Mouse (Mus musculus) kidney, postnatal 0 days (tissue): ENCODE results near the gene Hmbs. TPM values are rescaled to one million over a fixed set of nuclear protein-coding genes. Genes with fewer than 3 reads are reported as not detected.
A peak's percentile ranks its signal among the peaks of the same experiment; 100 is the strongest.
"Not testable (repeated sequence)": the region's sequence is repeated elsewhere in the genome, so short reads cannot be mapped to it uniquely, and the experiment has no call there.

Source experiments
- ATAC-seq: fragments of 200-750 bp; cut with Nextera tagmentation; replicated peaks from 2 replicates; pipeline ENCODE4 v1.8.0; 2017; ENCODE audit warnings: low read depth, moderate number of reproducible peaks, moderate TSS enrichment, moderate library complexity; ENCODE audit not compliant: low FRiP score
- DNase-seq: peaks from one replicate; pipeline ENCODE4 v3.0.0-alpha.2; 2016; ENCODE audit warnings: low spot score
- H3K27ac ChIP-seq: fragments of 300-500 bp; sonication (generic); 2 replicates; pipeline ENCODE4 v1.5.1; 2014; ENCODE audit warnings: mild to moderate bottlenecking
- H3K27me3 ChIP-seq: fragments of 300-500 bp; sonication (generic); 2 replicates; pipeline ENCODE4 v1.6.1; 2014; ENCODE audit warnings: low read length, mixed read lengths; ENCODE audit not compliant: insufficient read depth
- H3K36me3 ChIP-seq: fragments of 300-500 bp; sonication (generic); 2 replicates; pipeline ENCODE4 v1.6.1; 2014; ENCODE audit warnings: low read length, mixed read lengths; ENCODE audit not compliant: insufficient read depth
- H3K4me1 ChIP-seq: fragments of 300-500 bp; sonication (generic); replicated peaks from 2 replicates; pipeline ENCODE4 v1.6.1; 2014; ENCODE audit warnings: antibody characterized with exemption, low read length, mixed read lengths; ENCODE audit not compliant: insufficient read depth
- H3K4me2 ChIP-seq: fragments of 300-500 bp; sonication (generic); 2 replicates; pipeline ENCODE4 v1.6.1; 2014; ENCODE audit warnings: mild to moderate bottlenecking, low read length, moderate library complexity, mixed read lengths
- H3K4me3 ChIP-seq: fragments of 300-500 bp; sonication (generic); replicated peaks from 2 replicates; pipeline ENCODE4 v1.5.1; 2014; ENCODE audit warnings: low read depth, low read length
- H3K9ac ChIP-seq: fragments of 300-500 bp; sonication (generic); 2 replicates; pipeline ENCODE4 v1.6.1; 2014; ENCODE audit warnings: low read depth, low read length
- H3K9me3 ChIP-seq: fragments of 300-500 bp; sonication (generic); replicated peaks from 2 replicates; pipeline ENCODE4 v1.6.1; 2016; ENCODE audit warnings: low read length, inconsistent platforms, mixed read lengths
- CTCF ChIP-seq: IDR thresholded peaks from 2 replicates; pipeline ENCODE4 v1.5.1; 2016; ENCODE audit warnings: antibody characterized with exemption, low read depth, mild to moderate bottlenecking, moderate library complexity
- WGBS: fragments of 180-500 bp; shearing (Covaris S2); extraction: QIAGEN DNeasy Blood & Tissue Kit; methylation state at CpG from one replicate; pipeline ENCODE4 v1.1.7; 2014; 5-methylcytosine and 5-hydroxymethylcytosine counted together
- polyA plus RNA-seq: library from polyadenylated mRNA; unstranded; fragments of >200 nt; fragmentation: Nextera tagmentation; extraction: Ambion mirVana; gene quantifications from 2 replicates; pipeline ENCODE4 v1.2.1, GENCODE M21; 2015

Hmbs gene
- polyA plus RNA-seq, 1 experiment from 2014 or later: 88.2 TPM

DNA sequence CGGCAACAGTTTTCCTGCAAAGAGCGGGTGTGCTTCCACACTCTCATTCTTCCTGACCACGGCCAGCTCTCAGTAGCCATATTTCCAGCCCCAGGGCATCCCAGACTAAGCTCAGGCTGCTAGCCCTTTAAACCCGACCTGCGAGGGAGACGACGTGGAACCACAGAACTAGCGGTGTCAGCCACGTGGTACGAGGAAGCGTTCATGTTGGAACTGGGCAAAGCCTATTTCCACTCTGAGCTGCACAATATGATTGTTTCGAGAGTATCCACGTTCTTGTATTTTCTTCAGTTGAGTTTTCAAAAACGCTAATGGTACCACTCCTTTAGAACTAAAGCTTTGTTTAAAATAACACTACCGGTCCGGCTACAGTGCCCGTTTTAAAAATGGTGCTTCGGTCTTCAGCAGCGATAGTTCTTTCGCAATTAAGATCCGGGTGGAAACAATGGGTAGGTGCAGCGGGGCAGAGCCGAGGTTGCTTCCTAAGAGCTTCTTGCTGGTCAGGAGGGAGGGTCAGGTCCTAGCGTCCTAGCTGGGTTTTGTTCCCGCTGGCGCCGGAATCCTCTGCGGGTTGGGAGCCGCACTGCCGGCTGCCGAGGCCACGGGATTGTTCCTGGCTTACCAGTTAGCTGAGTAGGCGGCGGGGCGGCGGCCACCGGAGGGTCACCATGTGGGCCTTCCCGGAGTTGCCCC, 17.5 kb downstream of the Hmbs start:
- peak overlapping the region; percentile 94 for H3K27ac ChIP-seq
- peaks cover 8% of the 10 kb centered on the region; the same call in 1 of the 2 replicates for H3K4me1 ChIP-seq
- peak overlapping the region; percentile 81 for H3K9ac ChIP-seq
- H3K36me3 ChIP-seq: 0 out of 2 replicates have a peak, but pooled peaks cover 13% of the 10 kb centered on the region
- DNase-seq (peak; percentile 95), ATAC-seq (peak; percentile 94)
- no peaks in the 10 kb centered on the region for H3K27me3 ChIP-seq
- under 1% methylated on average over 38 of the region's 38 CpGs for WGBS
- no peaks in the 10 kb centered on the region for H3K9me3 ChIP-seq
- peak overlapping the region; percentile 76 for H3K4me3 ChIP-seq
- H3K4me2 ChIP-seq: peak overlapping the region; percentile 80
- TF ChIP-seq CTCF: no peak

- Histone ChIP-seq H3K36me3 (0 out of 2 replicates have a peak, but pooled peaks cover 8% of the 10 kb centered on the region), H3K27me3 (no peaks in the 10 kb centered on the region), H3K27ac (peak within 1 kb of the TSS; percentile 94), H3K4me1 (peaks cover 8% of the 10 kb centered on the region; the same call in 1 of the 2 replicates), H3K4me3 (peak within 1 kb of the TSS; percentile 76), H3K9me3 (no peaks in the 10 kb centered on the region), H3K4me2 (peak within 1 kb of the TSS; percentile 80), H3K9ac (peak within 1 kb of the TSS; percentile 81)
- ATAC-seq: no peak
- TF ChIP-seq CTCF: no peak
- WGBS: 2% methylated on average over 12 of the region's 12 CpGs
- DNase-seq: no peak
Measured at GRCm38 (mm10) chr9:44325768-44326370, 18.2 kb downstream of the Hmbs start, which contains the start of gene Dpagt1. Gene Dpagt1, plus strand, starts transcription at chr9:44326019.

GRCm38 (mm10) chr9:44325032-44325767, 18.8 kb downstream of the Hmbs start:
- H3K27me3 ChIP-seq, H3K36me3 ChIP-seq, ATAC-seq, H3K4me3 ChIP-seq, H3K9me3 ChIP-seq, DNase-seq, H3K4me1 ChIP-seq: not testable (repeated sequence)
- Histone ChIP-seq H3K27ac (peak overlapping the region; percentile 94; the same call in 1 of the 2 replicates), H3K4me2 (peak overlapping the region; percentile 80; the same call in 1 of the 2 replicates), H3K9ac (0 out of 2 replicates have a peak overlapping the region, but pooled peaks have one; percentile 81)
- 67% methylated on average over 7 of the region's 8 CpGs for WGBS

DNA sequence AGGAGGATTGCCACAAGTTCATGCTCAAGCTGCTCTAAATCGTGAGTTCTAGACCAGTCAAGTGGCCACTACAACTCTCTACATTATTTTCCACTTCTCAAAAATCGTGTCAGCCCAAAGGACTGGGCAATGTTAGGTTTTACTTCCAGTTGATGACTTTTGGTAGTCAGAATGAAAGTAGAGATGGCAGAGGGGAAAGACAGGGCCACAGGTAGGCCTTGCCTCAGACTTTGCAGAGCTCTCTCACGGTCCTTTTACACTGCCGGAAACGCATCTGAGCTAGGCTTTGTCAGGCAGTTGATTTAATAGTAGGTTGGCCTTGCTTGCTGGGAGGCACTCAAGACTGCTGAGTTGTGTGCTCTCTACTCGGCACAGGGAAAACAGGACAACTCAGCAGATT, 19.9 kb downstream of the Hmbs start:
- Histone ChIP-seq H3K4me2 (no peak overlapping the region), H3K9me3 (no peaks in the 10 kb centered on the region), H3K36me3 (no peaks in the 10 kb centered on the region), H3K4me3 (no peak overlapping the region), H3K27ac (no peak overlapping the region), H3K4me1 (peaks cover 11% of the 10 kb centered on the region), H3K9ac (no peak overlapping the region), H3K27me3 (no peaks in the 10 kb centered on the region)
- DNase-seq (no peak), ATAC-seq (no peak)
- 63% methylated on average over 6 of the region's 6 CpGs for WGBS
- no peak for TF ChIP-seq CTCF

GRCm38 (mm10) chr9:44323656-44324055, 20.4 kb downstream of the Hmbs start:
- H3K27me3 ChIP-seq, DNase-seq, H3K36me3 ChIP-seq, H3K9me3 ChIP-seq, H3K4me3 ChIP-seq, H3K27ac ChIP-seq, H3K4me2 ChIP-seq, ATAC-seq, H3K9ac ChIP-seq: not testable (repeated sequence)
- TF ChIP-seq CTCF: peak; percentile 43
- H3K4me1 ChIP-seq: peaks cover 16% of the 10 kb centered on the region
- WGBS: 84% methylated on average over 4 of the region's 4 CpGs

- peak overlapping the region; percentile 84; the same call in 1 of the 2 replicates for H3K4me3 ChIP-seq
- ATAC-seq: no peak
Measured at GRCm38 (mm10) chr9:44320799-44321133, 23.3 kb downstream of the Hmbs start.

More at GRCm38 (mm10) chr9:44320799-44321133, 23.3 kb downstream of the Hmbs start:
- Histone ChIP-seq H3K4me1 (peaks cover 16% of the 10 kb centered on the region), H3K27ac (0 out of 2 replicates have a peak overlapping the region, but pooled peaks have one; percentile 43), H3K27me3 (no peaks in the 10 kb centered on the region), H3K4me2 (peak overlapping the region; percentile 93), H3K9me3 (no peaks in the 10 kb centered on the region), H3K36me3 (peaks cover 8% of the 10 kb centered on the region), H3K9ac (peak overlapping the region; percentile 46)
- TF ChIP-seq CTCF: no peak
- DNase-seq: peak; percentile 61
- 25% methylated on average over 6 of the region's 6 CpGs for WGBS
